Mouse (Mus musculus) liver, adult 2 months (tissue): ENCODE measurements around the gene Fut2. TPM values are rescaled to one million over a fixed set of nuclear protein-coding genes. Genes with fewer than 3 reads are reported as not detected.

ENCODE experiments used
- DNase-seq: peaks from one replicate; pipeline ENCODE4 v3.0.0-alpha.2; 2011; ENCODE audit warnings: low read depth, low spot score; ENCODE audit errors: extremely low read depth
- H3K27ac ChIP-seq: fragments of 200-500 bp; replicated peaks from 2 replicates; pipeline ENCODE4 v1.5.1; 2012; ENCODE audit warnings: low read depth, mild to moderate bottlenecking, control low read depth, inconsistent platforms, low read length; ENCODE audit not compliant: insufficient read depth
- H3K27me3 ChIP-seq: fragments of 200-500 bp; 2 replicates; pipeline ENCODE4 v1.6.1; 2012; ENCODE audit warnings: mild to moderate bottlenecking, moderate library complexity, low read length, inconsistent platforms; ENCODE audit not compliant: control insufficient read depth, insufficient read depth
- H3K36me3 ChIP-seq: fragments of 200-500 bp; 2 replicates; pipeline ENCODE4 v1.6.1; 2012; ENCODE audit warnings: low read length, inconsistent platforms; ENCODE audit not compliant: control insufficient read depth, insufficient read depth
- H3K4me1 ChIP-seq: fragments of 200-500 bp; 2 replicates; pipeline ENCODE4 v1.6.1; 2011; ENCODE audit warnings: low read length; ENCODE audit not compliant: control insufficient read depth, insufficient read depth
- H3K4me3 ChIP-seq: fragments of 200-500 bp; 2 replicates; pipeline ENCODE4 v1.5.1; 2011; ENCODE audit warnings: low read depth, mild to moderate bottlenecking, control low read depth, low read length, moderate library complexity; ENCODE audit not compliant: insufficient read depth
- H3K79me2 ChIP-seq: fragments of 200-500 bp; 2 replicates; pipeline ENCODE4 v1.6.1; 2012; ENCODE audit warnings: inconsistent platforms, mild to moderate bottlenecking, low read length, moderate library complexity; ENCODE audit not compliant: control insufficient read depth, insufficient read depth
- H3K9ac ChIP-seq: fragments of 200-500 bp; 2 replicates; pipeline ENCODE4 v1.6.1; 2012; ENCODE audit warnings: low read depth, mild to moderate bottlenecking, control low read depth, inconsistent platforms, low read length
- CTCF ChIP-seq: fragments of 200-500 bp; IDR thresholded peaks from 2 replicates; pipeline ENCODE4 v1.5.1; 2011; ENCODE audit warnings: low read depth, low read length, control low read depth
- POLR2A ChIP-seq: fragments of 200-500 bp; IDR thresholded peaks from 2 replicates; pipeline ENCODE4 v1.6.1; 2011; ENCODE audit warnings: low read length, control low read depth; ENCODE audit not compliant: insufficient read depth; ENCODE audit errors: extremely low read depth
- WGBS: fragments of 180-500 bp; shearing (Covaris S2); methylation state at CpG from one replicate; pipeline ENCODE4 v1.1.7; 2018; 5-methylcytosine and 5-hydroxymethylcytosine counted together
- polyA plus RNA-seq: library from polyadenylated mRNA; depleted of rRNA; stranded (reverse); fragments of >200 nt; gene quantifications from 2 replicates; pipeline ENCODE4 v1.2.3, GENCODE M21; 2012
- total RNA-seq: library from RNA; depleted of rRNA; stranded (reverse); fragments of >200 nt; gene quantifications from 2 replicates; pipeline ENCODE4 v1.2.3, GENCODE M21; 2014

The Fut2 gene
- total and polyA plus RNA-seq, 2 experiments = 0.05 to 0.18 TPM

- DNase-seq = no peak
- Histone ChIP-seq H3K36me3 (no peaks in the 10 kb centered on the region), H3K9ac (no peak overlapping the region), H3K27me3 (peaks cover 3% of the 10 kb centered on the region; the same call in 1 of the 2 replicates), H3K4me3 (peak overlapping the region; percentile 1; the same call in 1 of the 2 replicates), H3K79me2 (no peaks in the 10 kb centered on the region), H3K27ac (no peak overlapping the region), H3K4me1 (no peaks in the 10 kb centered on the region)
- WGBS = 24% methylated on average over 18 of the region's 18 CpGs
- TF ChIP-seq POLR2A (no peak), CTCF (no peak)
Measured at GRCm38 (mm10) chr7:45644183-45644582, 22.0 kb downstream of the Fut2 start.

- Histone ChIP-seq H3K4me1 (no peaks in the 10 kb centered on the region), H3K9ac (0 out of 2 replicates have a peak overlapping the region, but pooled peaks have one; percentile 35), H3K79me2 (no peaks in the 10 kb centered on the region), H3K27me3 (peaks cover 3% of the 10 kb centered on the region; the same call in 1 of the 2 replicates), H3K27ac (no peak overlapping the region), H3K4me3 (peak overlapping the region; percentile 3; the same call in 1 of the 2 replicates), H3K36me3 (no peaks in the 10 kb centered on the region)
- DNase-seq = peak; percentile 43
- TF ChIP-seq POLR2A = no peak
- no peak for TF ChIP-seq CTCF
- 16% methylated on average over 28 of the region's 28 CpGs for WGBS
Measured at GRCm38 (mm10) chr7:45643441-45644178, 22.6 kb downstream of the Fut2 start.

GRCm38 (mm10) chr7:45642503-45643255 is 23.5 kb downstream of the Fut2 start:
- Histone ChIP-seq H3K4me3 (no peak overlapping the region), H3K9ac (0 out of 2 replicates have a peak overlapping the region, but pooled peaks have one; percentile 35), H3K27me3 (peaks cover 3% of the 10 kb centered on the region; the same call in 1 of the 2 replicates), H3K79me2 (no peaks in the 10 kb centered on the region), H3K4me1 (no peaks in the 10 kb centered on the region), H3K36me3 (no peaks in the 10 kb centered on the region), H3K27ac (no peak overlapping the region)
- TF ChIP-seq CTCF (no peak), POLR2A (no peak)
- 53% methylated on average over 16 of the region's 16 CpGs for WGBS
- no peak for DNase-seq

- H3K27me3 ChIP-seq = peaks cover 3% of the 10 kb centered on the region; the same call in 1 of the 2 replicates
- no peaks in the 10 kb centered on the region for H3K4me1 ChIP-seq
- H3K9ac ChIP-seq = no peak overlapping the region
- H3K27ac ChIP-seq = no peak overlapping the region
- H3K79me2 ChIP-seq = no peaks in the 10 kb centered on the region
- H3K36me3 ChIP-seq = no peaks in the 10 kb centered on the region
- DNase-seq = no peak
- 75% methylated on average over 5 of the region's 5 CpGs for WGBS
- no peak overlapping the region for H3K4me3 ChIP-seq
- TF ChIP-seq POLR2A = no peak
- no peak for TF ChIP-seq CTCF
Measured at GRCm38 (mm10) chr7:45642083-45642482, 24.1 kb downstream of the Fut2 start.

- 67% methylated on average over 17 of the region's 17 CpGs for WGBS
- 0 out of 2 replicates have a peak overlapping the region, but pooled peaks have one; percentile 6 for H3K9ac ChIP-seq
- no peak for TF ChIP-seq CTCF
- TF ChIP-seq POLR2A = no peak
- H3K4me3 ChIP-seq = no peak overlapping the region
- peaks cover 2% of the 10 kb centered on the region; the same call in 1 of the 2 replicates for H3K36me3 ChIP-seq
- DNase-seq = no peak
- no peaks in the 10 kb centered on the region for H3K4me1 ChIP-seq
- no peaks in the 10 kb centered on the region for H3K79me2 ChIP-seq
- H3K27ac ChIP-seq = no peak overlapping the region
- peaks cover 3% of the 10 kb centered on the region; the same call in 1 of the 2 replicates for H3K27me3 ChIP-seq
Measured at GRCm38 (mm10) chr7:45641391-45642040, 24.7 kb downstream of the Fut2 start.
